Mouse (Mus musculus) bone marrow, adult 2 months (tissue): ENCODE measurements around the gene Sgip1. TPM values are rescaled to one million over a fixed set of nuclear protein-coding genes. Genes with fewer than 3 reads are reported as not detected.

Source experiments
- H3K27ac ChIP-seq: fragments of 200-500 bp; 2 replicates; pipeline ENCODE4 v1.5.1; 2012; ENCODE audit warnings: low read depth, mild to moderate bottlenecking, control low read depth, inconsistent platforms, low read length; ENCODE audit not compliant: control insufficient read depth, poor library complexity, insufficient read depth
- H3K4me1 ChIP-seq: fragments of 200-500 bp; 2 replicates; pipeline ENCODE4 v1.6.1; 2011; ENCODE audit warnings: low read length; ENCODE audit not compliant: control insufficient read depth, insufficient read depth
- H3K4me3 ChIP-seq: fragments of 200-500 bp; replicated peaks from 2 replicates; pipeline ENCODE3; 2011; ENCODE audit warnings: mild to moderate bottlenecking, low read depth, low read length, control low read depth; ENCODE audit not compliant: control insufficient read depth
- CTCF ChIP-seq: fragments of 200-500 bp; IDR thresholded peaks from 2 replicates; pipeline ENCODE4 v1.5.1; 2011; ENCODE audit warnings: low read length, control low read depth; ENCODE audit not compliant: control insufficient read depth, insufficient read depth
- POLR2A ChIP-seq: fragments of 200-500 bp; IDR thresholded peaks from 2 replicates; pipeline ENCODE4 v1.6.1; 2011; ENCODE audit warnings: low read depth, mild to moderate bottlenecking, control low read depth, low read length, borderline replicate concordance; ENCODE audit not compliant: control insufficient read depth
- WGBS: fragments of 180-500 bp; shearing (Covaris S2); methylation state at CpG from one replicate; pipeline ENCODE4 v1.1.7; 2018; 5-methylcytosine and 5-hydroxymethylcytosine counted together
- polyA plus RNA-seq: library from polyadenylated mRNA; stranded (reverse); fragments of >200 nt; gene quantifications from 2 replicates; pipeline ENCODE4 v1.2.4, GENCODE M21; 2011; ENCODE audit warnings: low replicate concordance; ENCODE audit not compliant: missing spikeins, insufficient read depth, insufficient read length

Gene Sgip1
- polyA plus RNA-seq, 1 experiment: 1.2 TPM

- 81% methylated on average over 4 of the region's 4 CpGs for WGBS
Measured at GRCm38 (mm10) chr4:102871274-102871673, 130.2 kb downstream of the Sgip1 start.

DNA sequence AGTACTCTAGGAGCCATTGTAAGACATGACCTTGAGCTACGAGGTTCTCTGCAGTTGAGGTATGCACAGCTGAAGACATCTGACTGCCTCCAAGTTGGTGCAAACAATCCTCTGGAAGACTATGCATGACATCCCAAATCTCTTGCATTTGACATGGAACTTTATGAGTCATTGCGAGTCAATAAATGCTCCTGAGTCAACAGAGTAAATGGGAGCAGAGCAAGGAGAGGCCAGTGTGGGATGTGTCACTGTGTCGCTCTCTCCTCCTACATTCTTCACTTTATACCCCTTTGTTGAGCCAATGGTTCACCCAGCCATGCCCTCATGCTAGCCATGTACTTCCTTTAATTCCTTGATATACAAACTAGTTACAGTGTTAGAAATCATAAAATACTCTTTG is 142.0 kb downstream of the Sgip1 start:
- H3K27ac ChIP-seq: no peak overlapping the region
- TF ChIP-seq POLR2A (no peak), CTCF (no peak)
- H3K4me1 ChIP-seq: no peaks in the 10 kb centered on the region
- WGBS: 81% methylated on average over 3 of the region's 3 CpGs
- H3K4me3 ChIP-seq: no peak overlapping the region

More at GRCm38 (mm10) chr4:102871274-102871673, 130.2 kb downstream of the Sgip1 start:
- Histone ChIP-seq H3K4me3 (no peak overlapping the region), H3K27ac (no peak overlapping the region), H3K4me1 (no peaks in the 10 kb centered on the region)
- TF ChIP-seq CTCF (no peak), POLR2A (no peak)

- WGBS: 75% methylated on average over 4 of the region's 4 CpGs
- no peak overlapping the region for H3K4me3 ChIP-seq
- TF ChIP-seq CTCF: no peak
- TF ChIP-seq POLR2A: no peak
- no peak overlapping the region for H3K27ac ChIP-seq
- no peaks in the 10 kb centered on the region for H3K4me1 ChIP-seq
Measured at GRCm38 (mm10) chr4:102884228-102884627, 143.1 kb downstream of the Sgip1 start.

DNA sequence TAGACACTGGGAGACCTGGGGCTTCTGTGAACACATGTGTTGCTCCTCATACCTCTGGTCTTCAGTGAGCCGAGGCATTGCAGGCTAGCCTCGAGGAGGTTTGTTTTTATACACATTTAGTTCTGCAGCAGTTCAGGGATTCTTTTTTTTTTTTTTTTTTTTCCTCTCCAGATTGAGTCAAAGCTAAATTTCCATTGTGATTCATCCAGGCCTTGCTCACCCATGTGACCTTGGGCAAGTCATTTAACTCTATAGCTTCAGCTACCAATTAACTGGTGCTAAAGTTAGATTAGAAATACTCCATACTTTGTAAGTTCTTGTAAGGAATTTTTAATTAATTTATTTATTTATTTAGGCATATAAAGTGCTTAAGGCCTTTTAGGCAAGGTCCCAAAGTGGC is 145.4 kb downstream of the Sgip1 start:
- H3K4me3 ChIP-seq: no peak overlapping the region
- 61% methylated on average over 2 of the region's 2 CpGs for WGBS
- no peaks in the 10 kb centered on the region for H3K4me1 ChIP-seq
- TF ChIP-seq CTCF (no peak), POLR2A (no peak)
- no peak overlapping the region for H3K27ac ChIP-seq

- no peak overlapping the region for H3K4me3 ChIP-seq
- WGBS: 82% methylated on average over 4 of the region's 4 CpGs
- no peaks in the 10 kb centered on the region for H3K4me1 ChIP-seq
- TF ChIP-seq CTCF: no peak
- no peak for TF ChIP-seq POLR2A
- H3K27ac ChIP-seq: no peak overlapping the region
Measured at GRCm38 (mm10) chr4:102886902-102887301, 145.8 kb downstream of the Sgip1 start.

DNA sequence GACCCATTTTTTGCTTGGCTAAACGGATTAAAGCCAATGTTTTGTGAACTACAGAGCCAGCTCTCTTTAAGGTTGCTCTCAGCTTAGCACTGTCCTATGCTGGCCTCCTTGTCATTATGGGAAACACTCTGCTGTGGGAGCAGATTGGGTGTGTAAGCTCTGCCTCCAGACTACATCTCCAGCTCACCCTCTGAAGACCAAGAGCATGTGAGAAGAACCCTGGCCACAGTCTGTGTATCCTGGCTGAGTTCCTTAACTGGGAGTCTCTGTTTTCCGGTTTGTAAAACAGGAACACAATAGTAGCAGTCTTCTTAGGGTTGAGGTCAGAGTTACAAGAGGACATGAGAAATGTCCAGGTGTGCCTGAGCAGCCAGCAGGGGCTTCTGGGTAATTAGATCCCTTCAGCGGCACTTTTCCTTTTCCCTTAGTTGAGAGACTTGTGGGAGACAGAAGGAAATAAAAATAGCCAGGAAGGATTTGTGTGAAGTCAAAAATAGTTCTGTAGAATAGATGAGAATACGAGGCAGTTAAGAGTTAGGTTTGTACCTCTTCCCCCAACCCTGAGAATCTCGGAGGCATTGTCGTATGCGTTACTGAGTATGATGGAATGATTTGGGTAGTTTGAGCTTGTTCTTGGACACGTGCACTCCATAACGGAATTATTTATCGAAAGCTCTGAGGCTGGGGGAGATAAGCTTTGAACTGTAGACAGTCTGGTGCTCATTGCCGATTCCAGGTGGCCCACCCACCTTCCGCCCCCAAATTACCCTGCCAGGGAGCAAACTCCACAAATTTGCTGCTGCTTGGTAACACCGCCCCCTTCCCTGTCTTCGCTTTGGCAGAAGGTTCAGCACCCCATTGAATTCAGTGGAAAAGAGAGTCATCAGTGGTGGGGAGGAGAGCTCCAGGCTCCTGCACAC is 146.9 kb downstream of the Sgip1 start:
- 82% methylated on average over 14 of the region's 14 CpGs for WGBS
- TF ChIP-seq CTCF (no peak), POLR2A (no peak)
- H3K27ac ChIP-seq: no peak overlapping the region
- no peak overlapping the region for H3K4me3 ChIP-seq
- H3K4me1 ChIP-seq: no peaks in the 10 kb centered on the region

DNA sequence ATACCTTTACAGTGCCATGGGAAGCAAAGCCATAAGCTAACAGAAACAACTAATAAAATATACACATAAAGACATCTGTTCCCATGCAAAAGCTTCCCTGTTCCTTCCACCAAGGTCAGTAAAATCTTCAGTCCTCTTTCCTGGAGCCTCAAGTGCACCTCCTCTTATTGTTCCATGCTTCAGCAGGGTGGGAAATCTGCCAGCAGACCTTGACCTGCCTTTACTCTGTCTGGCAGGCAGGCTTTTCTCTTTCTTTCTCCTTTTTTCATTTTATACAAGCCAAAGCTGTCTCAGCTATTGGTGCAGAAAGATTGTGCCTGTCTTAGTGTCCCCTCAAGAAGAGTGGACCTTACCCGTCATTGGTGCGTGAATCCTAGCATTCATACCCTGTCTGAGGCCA is 154.8 kb downstream of the Sgip1 start:
- TF ChIP-seq POLR2A (no peak), CTCF (no peak)
- Histone ChIP-seq H3K4me1 (no peaks in the 10 kb centered on the region), H3K27ac (no peak overlapping the region), H3K4me3 (no peak overlapping the region)
- 89% methylated on average over 2 of the region's 2 CpGs for WGBS

DNA sequence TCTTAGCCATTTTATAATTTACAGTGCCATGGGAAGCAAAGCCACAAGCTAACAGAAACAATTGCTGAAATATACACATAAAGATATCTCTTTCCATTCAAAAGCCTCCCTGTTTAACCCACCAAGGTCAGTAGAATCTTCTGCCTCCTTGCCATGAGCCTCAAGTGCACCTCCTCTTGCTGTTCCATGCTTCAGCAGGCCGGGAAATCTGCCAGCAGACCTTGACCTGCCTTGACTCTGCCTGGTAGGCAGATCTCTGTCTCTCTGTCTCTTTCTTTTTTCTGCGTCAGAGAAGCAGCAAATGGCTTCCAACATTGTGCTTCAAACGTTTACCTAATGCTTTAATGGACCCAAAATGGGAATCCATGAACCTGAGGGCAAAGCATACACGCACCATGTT is 157.9 kb downstream of the Sgip1 start:
- WGBS: 70% methylated on average over 4 of the region's 4 CpGs
- no peak for TF ChIP-seq CTCF
- TF ChIP-seq POLR2A: no peak

GRCm38 (mm10) chr4:102899683-102900082 is 158.6 kb downstream of the Sgip1 start:
- WGBS: 94% methylated on average over 5 of the region's 5 CpGs
- no peak for TF ChIP-seq POLR2A
- no peak for TF ChIP-seq CTCF
- H3K4me1 ChIP-seq: no peaks in the 10 kb centered on the region
- H3K4me3 ChIP-seq: no peak overlapping the region
- H3K27ac ChIP-seq: no peak overlapping the region

More for the DNA sequence above, 157.9 kb downstream of the Sgip1 start:
- H3K4me1 ChIP-seq: no peaks in the 10 kb centered on the region
- no peak overlapping the region for H3K27ac ChIP-seq
- H3K4me3 ChIP-seq: no peak overlapping the region

GRCm38 (mm10) chr4:102900166-102900565 is 159.1 kb downstream of the Sgip1 start:
- no peak for TF ChIP-seq CTCF
- TF ChIP-seq POLR2A: no peak
- 65% methylated on average over 6 of the region's 6 CpGs for WGBS
- no peak overlapping the region for H3K4me3 ChIP-seq
- no peak overlapping the region for H3K27ac ChIP-seq
- H3K4me1 ChIP-seq: no peaks in the 10 kb centered on the region
